Mouse (Mus musculus) intestine, postnatal 0 days (tissue): Measurements from ENCODE around the gene Mrps12. TPM values are rescaled to one million over a fixed set of nuclear protein-coding genes. Genes with fewer than 3 reads are reported as not detected.

Experiments
- ATAC-seq: fragments of 200-750 bp; cut with Nextera tagmentation; 2 replicates; pipeline ENCODE4 v1.8.0; 2017; ENCODE audit warnings: mild to moderate bottlenecking, moderate TSS enrichment, moderate library complexity
- H3K27ac ChIP-seq: fragments of 300-500 bp; sonication (generic); 2 replicates; pipeline ENCODE4 v1.5.1; 2014; ENCODE audit warnings: mild to moderate bottlenecking, low read depth, low read length, moderate library complexity
- H3K27me3 ChIP-seq: fragments of 300-500 bp; sonication (generic); replicated peaks from 2 replicates; pipeline ENCODE4 v1.6.1; 2014; ENCODE audit warnings: low read length, mixed read lengths; ENCODE audit not compliant: control insufficient read depth, insufficient read depth
- H3K36me3 ChIP-seq: fragments of 300-500 bp; sonication (generic); 2 replicates; pipeline ENCODE4 v1.6.1; 2014; ENCODE audit warnings: mild to moderate bottlenecking, moderate library complexity; ENCODE audit not compliant: control insufficient read depth, insufficient read depth
- H3K4me1 ChIP-seq: fragments of 300-500 bp; sonication (generic); replicated peaks from 2 replicates; pipeline ENCODE4 v1.6.1; 2014; ENCODE audit warnings: antibody characterized with exemption, low read length, mixed read lengths; ENCODE audit not compliant: control insufficient read depth, insufficient read depth
- H3K4me2 ChIP-seq: fragments of 300-500 bp; sonication (generic); replicated peaks from 2 replicates; pipeline ENCODE4 v1.6.1; 2014; ENCODE audit warnings: low read depth, mild to moderate bottlenecking, moderate library complexity
- H3K4me3 ChIP-seq: fragments of 300-500 bp; sonication (generic); 2 replicates; pipeline ENCODE4 v1.5.1; 2014; ENCODE audit warnings: low read depth, low read length
- H3K9ac ChIP-seq: fragments of 300-500 bp; sonication (generic); 2 replicates; pipeline ENCODE4 v1.6.1; 2014; ENCODE audit warnings: mild to moderate bottlenecking, low read depth, low read length
- H3K9me3 ChIP-seq: fragments of 300-500 bp; sonication (generic); 2 replicates; pipeline ENCODE4 v1.6.1; 2016; ENCODE audit warnings: mixed run types; ENCODE audit not compliant: control insufficient read depth
- CTCF ChIP-seq: sonication (generic); IDR thresholded peaks from 2 replicates; pipeline ENCODE4 v1.5.1; 2016; ENCODE audit warnings: low read depth, mild to moderate bottlenecking, control low read depth, antibody characterized with exemption, moderate library complexity
- WGBS: fragments of 180-500 bp; shearing (Covaris S2); extraction: QIAGEN DNeasy Blood & Tissue Kit; methylation state at CpG from one replicate; pipeline ENCODE4 v1.1.7; 2014; 5-methylcytosine and 5-hydroxymethylcytosine counted together
- polyA plus RNA-seq: library from polyadenylated mRNA; unstranded; fragments of >200 nt; fragmentation: Nextera tagmentation; extraction: Ambion mirVana; gene quantifications from 2 replicates; pipeline ENCODE4 v1.2.1, GENCODE M21; 2015

Mrps12 gene
- polyA plus RNA-seq, 1 experiment from 2014 or later = 98.7 TPM

DNA sequence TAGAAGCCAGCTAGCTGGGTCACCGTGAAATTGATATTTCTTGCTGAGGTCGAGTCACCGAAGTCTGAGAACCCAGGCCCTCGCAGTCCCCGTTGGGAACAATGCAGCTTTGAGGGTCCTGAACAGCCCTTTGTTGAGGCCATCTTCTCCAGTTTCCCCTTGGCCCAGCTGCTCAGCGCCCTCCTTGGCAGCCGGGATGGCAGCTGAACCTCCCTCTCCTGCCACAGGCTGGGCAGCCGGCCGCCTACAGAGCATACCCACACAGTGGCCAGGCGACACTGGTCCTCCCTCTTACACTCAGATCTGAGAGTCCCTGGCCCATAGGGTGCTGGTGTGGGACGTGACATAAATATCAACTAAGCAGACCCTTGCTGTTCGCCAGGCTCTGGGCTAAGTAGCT, 32.5 kb upstream of the Mrps12 start:
- Histone ChIP-seq H3K27ac (no peak overlapping the region), H3K4me3 (no peak overlapping the region), H3K9ac (no peak overlapping the region), H3K27me3 (no peaks in the 10 kb centered on the region), H3K4me2 (no peak overlapping the region), H3K9me3 (no peaks in the 10 kb centered on the region), H3K4me1 (no peaks in the 10 kb centered on the region), H3K36me3 (peaks cover 39% of the 10 kb centered on the region)
- no peak for TF ChIP-seq CTCF
- no peak for ATAC-seq
- WGBS = 91% methylated on average over 12 of the region's 12 CpGs

DNA sequence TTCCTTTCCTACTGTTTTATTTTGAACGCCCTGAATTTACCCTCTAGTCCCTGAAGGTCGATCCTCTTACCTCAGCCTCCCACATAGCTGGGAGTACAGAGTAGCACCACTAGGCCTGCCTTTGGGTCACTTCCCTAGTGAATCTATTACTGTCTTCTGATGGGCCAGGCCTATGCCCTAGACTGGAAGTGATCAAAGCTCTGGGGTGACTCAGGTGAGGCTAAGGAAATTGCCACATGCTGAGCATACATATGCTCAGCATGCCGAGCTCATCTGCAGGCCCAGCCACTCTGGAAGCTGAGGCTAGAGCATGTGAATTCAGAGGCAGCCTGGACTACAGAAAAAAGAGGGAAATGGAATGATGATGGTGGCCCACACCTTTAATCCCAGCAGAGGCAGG, 31.5 kb upstream of the Mrps12 start:
- no peak overlapping the region for H3K4me3 ChIP-seq
- no peak for ATAC-seq
- H3K27me3 ChIP-seq = no peaks in the 10 kb centered on the region
- 80% methylated on average over 3 of the region's 3 CpGs for WGBS
- H3K36me3 ChIP-seq = peaks cover 35% of the 10 kb centered on the region
- no peaks in the 10 kb centered on the region for H3K4me1 ChIP-seq
- H3K9me3 ChIP-seq = no peaks in the 10 kb centered on the region
- no peak overlapping the region for H3K4me2 ChIP-seq
- H3K27ac ChIP-seq = no peak overlapping the region
- H3K9ac ChIP-seq = no peak overlapping the region
- TF ChIP-seq CTCF = no peak

- H3K36me3 ChIP-seq = peaks cover 26% of the 10 kb centered on the region; the same call in 1 of the 2 replicates
- H3K27ac ChIP-seq = no peak overlapping the region
- TF ChIP-seq CTCF = no peak
- H3K4me2 ChIP-seq = no peak overlapping the region
- no peak for ATAC-seq
- H3K4me1 ChIP-seq = no peaks in the 10 kb centered on the region
- WGBS = 90% methylated on average over 11 of the region's 11 CpGs
- H3K4me3 ChIP-seq = no peak overlapping the region
- H3K27me3 ChIP-seq = no peaks in the 10 kb centered on the region
- no peaks in the 10 kb centered on the region for H3K9me3 ChIP-seq
- H3K9ac ChIP-seq = no peak overlapping the region
Observed at GRCm38 (mm10) chr7:28771867-28772266, 30.2 kb upstream of the Mrps12 start.

DNA sequence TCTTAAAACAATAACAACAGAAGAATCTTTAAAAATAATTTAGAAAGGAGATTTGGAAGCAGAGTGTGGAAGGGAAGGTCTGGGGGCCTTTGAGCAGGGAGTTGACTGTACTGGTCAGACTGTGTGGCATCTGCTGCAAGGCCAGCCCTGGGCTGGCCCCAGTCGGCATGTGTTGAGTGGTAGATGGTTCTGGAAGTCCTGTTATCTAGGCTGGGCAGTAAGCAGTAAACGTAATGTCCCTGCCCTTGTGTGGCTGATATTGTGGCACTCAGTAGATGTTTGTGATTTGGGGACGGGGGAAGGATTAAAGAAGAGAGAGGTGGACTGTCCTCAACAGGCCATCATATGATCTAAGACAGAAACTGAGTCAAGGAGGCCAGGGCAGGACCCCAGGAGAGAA, 28.7 kb upstream of the Mrps12 start:
- Histone ChIP-seq H3K4me2 (no peak overlapping the region), H3K4me3 (no peak overlapping the region), H3K27me3 (no peaks in the 10 kb centered on the region), H3K4me1 (no peaks in the 10 kb centered on the region), H3K9ac (no peak overlapping the region), H3K36me3 (peaks cover 21% of the 10 kb centered on the region; the same call in 1 of the 2 replicates), H3K27ac (no peak overlapping the region), H3K9me3 (no peaks in the 10 kb centered on the region)
- WGBS = 80% methylated on average over 3 of the region's 3 CpGs
- ATAC-seq = no peak
- no peak for TF ChIP-seq CTCF

DNA sequence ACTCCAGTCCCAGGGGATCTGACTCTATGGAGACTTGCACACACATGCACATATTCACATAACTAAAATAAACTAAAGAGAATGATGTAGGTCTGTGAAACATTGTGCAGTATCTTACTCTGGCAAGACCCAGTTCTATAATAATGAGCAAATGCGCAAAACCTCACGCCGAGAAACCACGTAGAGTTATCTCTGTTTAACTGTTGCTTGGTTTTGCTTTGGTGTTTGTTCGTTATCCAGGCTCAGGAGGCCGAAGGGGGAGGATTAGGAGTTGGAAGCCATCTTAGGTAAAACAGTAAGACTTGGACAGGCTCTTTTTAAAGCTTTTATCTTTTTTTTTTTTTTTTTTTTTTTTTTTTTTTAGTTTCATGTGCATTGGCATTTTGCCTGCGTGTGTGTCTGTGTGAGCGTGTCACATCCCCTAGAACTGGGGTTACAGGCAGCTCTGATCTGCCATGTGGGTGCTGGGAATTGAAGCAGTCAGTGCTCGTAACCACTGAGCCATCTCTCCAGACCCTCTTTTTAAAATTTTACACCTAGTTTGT, 27.9 kb upstream of the Mrps12 start:
- H3K27me3 ChIP-seq = no peaks in the 10 kb centered on the region
- H3K4me1 ChIP-seq = no peaks in the 10 kb centered on the region
- no peaks in the 10 kb centered on the region for H3K9me3 ChIP-seq
- H3K4me2 ChIP-seq = no peak overlapping the region
- 94% methylated on average over 9 of the region's 9 CpGs for WGBS
- no peak overlapping the region for H3K27ac ChIP-seq
- no peak overlapping the region for H3K9ac ChIP-seq
- ATAC-seq = no peak
- no peak overlapping the region for H3K4me3 ChIP-seq
- H3K36me3 ChIP-seq = peaks cover 12% of the 10 kb centered on the region; the same call in 1 of the 2 replicates
- TF ChIP-seq CTCF = no peak

DNA sequence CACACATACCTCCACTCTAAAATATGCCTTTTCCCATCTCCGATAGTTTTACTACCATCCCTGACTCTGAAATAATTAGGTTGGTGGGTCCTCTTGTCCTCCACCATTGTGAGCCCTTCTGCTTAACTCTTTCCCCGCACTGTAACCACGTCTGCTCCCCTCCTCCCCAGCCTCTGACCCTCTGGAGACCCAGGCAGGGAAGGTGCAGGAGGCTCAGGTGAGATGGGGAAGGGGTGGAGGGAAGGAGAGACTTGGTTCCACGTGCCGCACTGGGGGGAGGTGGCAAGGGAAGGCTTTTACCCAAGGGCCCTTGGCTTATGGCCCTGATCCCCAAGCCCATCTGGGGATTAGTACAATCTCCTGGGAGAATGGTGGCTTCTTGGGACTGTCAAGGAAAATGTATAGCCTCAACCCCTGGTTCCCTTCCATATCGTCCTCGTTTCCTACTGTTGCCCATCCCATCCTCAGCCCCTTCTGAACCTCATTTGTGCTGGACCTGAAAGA, 25.9 kb upstream of the Mrps12 start, which contains the start of gene Nfkbib:
TSS of gene Nfkbib (minus strand) at position 51 of the 504 bp plus-strand sequence.
- no peak for ATAC-seq
- WGBS = 66% methylated on average over 7 of the region's 7 CpGs
- H3K9me3 ChIP-seq = no peaks in the 10 kb centered on the region
- peak within 1 kb of the TSS; percentile 82 for H3K9ac ChIP-seq
- peak within 1 kb of the TSS; percentile 73 for H3K4me3 ChIP-seq
- TF ChIP-seq CTCF = no peak
- H3K36me3 ChIP-seq = peaks cover 14% of the 10 kb centered on the region; the same call in 1 of the 2 replicates
- H3K4me1 ChIP-seq = no peaks in the 10 kb centered on the region
- H3K4me2 ChIP-seq = peak within 1 kb of the TSS; percentile 70
- H3K27ac ChIP-seq = no peak within 1 kb of the TSS
- no peaks in the 10 kb centered on the region for H3K27me3 ChIP-seq
